Mouse (Mus musculus) A20 (cell line): Measurements from ENCODE around the gene Gm1043.

Experiments used
- DNase-seq: peaks from one replicate; pipeline ENCODE4 v3.0.0-alpha.2; 2011; ENCODE audit warnings: low read depth, low spot score

Gene Gm1043

GRCm38 (mm10) chr5:37242360-37243168, 157.4 kb downstream of the Gm1043 start:
- no peak for DNase-seq

- peak; percentile 36 for DNase-seq
These were observed 158.2 kb downstream of the Gm1043 start for GRCm38 (mm10) chr5:37243169-37243886.

- DNase-seq, result no peak
These were observed 159.0 kb downstream of the Gm1043 start for GRCm38 (mm10) chr5:37244161-37244560.

- DNase-seq, result no peak
These were observed 159.6 kb downstream of the Gm1043 start for GRCm38 (mm10) chr5:37244666-37245242.

- DNase-seq, result no peak
These were observed 160.5 kb downstream of the Gm1043 start for GRCm38 (mm10) chr5:37245651-37246050.

GRCm38 (mm10) chr5:37246138-37246910, 161.2 kb downstream of the Gm1043 start:
- no peak for DNase-seq

- DNase-seq, result no peak
These were observed 162.3 kb downstream of the Gm1043 start for GRCm38 (mm10) chr5:37247456-37247855.

GRCm38 (mm10) chr5:37248870-37249269, 163.7 kb downstream of the Gm1043 start:
- no peak for DNase-seq

- DNase-seq, result no peak
These were observed 166.4 kb downstream of the Gm1043 start for GRCm38 (mm10) chr5:37251596-37251995.

- DNase-seq, result no peak
These were observed 167.1 kb downstream of the Gm1043 start for GRCm38 (mm10) chr5:37252101-37252804.

- no peak for DNase-seq
These were observed 169.4 kb downstream of the Gm1043 start for GRCm38 (mm10) chr5:37254523-37254922.

- DNase-seq, result no peak
These were observed 171.7 kb downstream of the Gm1043 start for GRCm38 (mm10) chr5:37256823-37257222.

- DNase-seq, result peak; percentile 15
These were observed 172.1 kb downstream of the Gm1043 start for GRCm38 (mm10) chr5:37257243-37257642.

GRCm38 (mm10) chr5:37261734-37262133, 176.6 kb downstream of the Gm1043 start:
- no peak for DNase-seq

- DNase-seq, result no peak
These were observed 178.6 kb downstream of the Gm1043 start for GRCm38 (mm10) chr5:37263816-37264215.
